Mouse (Mus musculus): Measurements from ENCODE around the gene Limd1. TPM values are rescaled to one million over a fixed set of nuclear protein-coding genes. Genes with fewer than 3 reads are reported as not detected.

Gene Limd1
- 10 to 100 TPM; 31.9 to 41.2 (median 36.2) TPM for polyA plus RNA-seq (2017; shearing (Covaris generic))

- ATAC-seq = peak; percentile 62
These were observed at the start of gene Limd1 for GRCm38 (mm10) chr9:123478586-123479195. TSS of gene Limd1 (plus strand) at chr9:123478706.

GRCm38 (mm10) chr9:123429863-123430262, 48.6 kb upstream of the Limd1 start:
- ATAC-seq = no peak

DNA sequence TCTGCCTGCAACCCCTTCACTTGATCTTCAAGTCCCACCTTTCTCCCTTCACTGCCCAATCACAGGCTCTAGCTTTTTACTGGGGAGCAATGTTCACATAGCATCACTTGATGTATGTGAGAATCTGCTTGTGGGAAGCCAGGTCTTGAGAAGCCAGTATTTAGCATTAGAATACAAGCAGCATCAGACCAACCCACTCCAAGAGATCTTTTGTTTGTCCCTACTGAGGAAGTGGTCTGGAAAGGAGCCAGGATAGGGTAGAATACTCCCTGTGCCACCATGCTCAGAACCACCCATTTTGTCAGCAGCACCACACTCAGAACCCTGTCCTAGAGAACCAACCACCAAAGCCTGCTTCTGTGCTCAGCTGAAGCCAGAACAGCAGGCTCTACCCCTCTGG, 47.5 kb upstream of the Limd1 start:
- no peak for ATAC-seq

- no peak for ATAC-seq
These were observed 40.3 kb upstream of the Limd1 start for GRCm38 (mm10) chr9:123438223-123438622.

GRCm38 (mm10) chr9:123440230-123441058, 38.1 kb upstream of the Limd1 start:
- no peak for ATAC-seq

DNA sequence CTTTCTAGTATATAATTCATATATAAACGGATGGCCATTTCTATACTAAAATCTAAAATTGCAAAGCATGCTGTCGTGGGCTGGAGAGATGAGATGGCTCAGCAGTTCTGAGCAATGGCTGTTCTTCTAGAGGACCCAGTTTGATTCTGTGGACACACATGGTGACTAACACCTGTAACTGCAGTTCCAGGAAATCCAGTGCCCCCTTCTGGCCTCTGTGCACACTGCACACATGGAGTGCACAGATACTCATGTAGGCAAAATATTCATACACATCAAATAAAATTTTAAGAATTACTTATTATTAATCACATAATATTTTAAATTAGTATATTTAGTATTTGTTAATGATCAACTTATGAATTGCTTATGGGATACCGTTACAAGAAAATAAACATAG, 31.4 kb upstream of the Limd1 start:
- ATAC-seq = peak; percentile 52

GRCm38 (mm10) chr9:123448594-123448993, 29.9 kb upstream of the Limd1 start:
- no peak for ATAC-seq

GRCm38 (mm10) chr9:123450174-123450573, 28.3 kb upstream of the Limd1 start:
- no peak for ATAC-seq

DNA sequence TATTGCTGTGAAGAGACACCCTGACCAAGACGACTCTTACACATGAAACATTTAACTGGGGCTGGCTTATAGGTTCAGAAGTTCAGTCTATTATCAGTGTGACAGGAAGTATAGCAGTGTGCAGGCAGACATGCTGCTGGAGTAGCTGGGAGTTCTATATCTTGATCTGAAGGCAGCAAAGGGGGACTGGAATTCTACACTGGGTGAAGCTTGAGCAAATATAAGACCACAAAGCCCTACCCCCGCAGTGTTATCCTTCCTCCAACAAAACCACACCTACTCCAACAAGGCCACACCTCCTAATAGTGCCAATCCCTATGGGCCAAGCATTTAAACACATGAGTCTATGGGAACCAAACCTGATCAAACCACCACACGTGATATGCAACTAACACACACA, 26.7 kb upstream of the Limd1 start:
- no peak for ATAC-seq

- ATAC-seq = no peak
These were observed 21.6 kb upstream of the Limd1 start for GRCm38 (mm10) chr9:123456634-123457602.

DNA sequence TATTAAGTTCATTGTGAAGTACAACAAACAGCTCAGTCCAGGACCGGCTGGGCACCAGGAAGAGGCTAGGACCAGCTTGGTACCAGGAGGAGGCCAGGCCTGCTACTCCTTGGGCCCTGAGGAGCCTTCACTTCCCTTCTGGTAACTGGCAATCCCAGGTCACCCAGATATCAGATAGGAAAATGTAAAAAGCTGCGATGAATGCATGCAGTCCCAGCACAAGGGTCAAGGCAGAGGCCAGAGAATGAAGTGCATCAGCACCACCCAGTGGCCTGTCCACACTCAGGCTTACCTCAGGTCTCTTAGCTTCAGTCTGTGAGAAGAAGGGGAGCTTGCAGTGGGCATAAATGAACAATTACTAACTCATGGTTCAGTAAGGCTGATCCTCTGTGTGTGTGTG, 20.9 kb upstream of the Limd1 start:
- ATAC-seq = no peak

- no peak for ATAC-seq
These were observed 11.3 kb upstream of the Limd1 start for GRCm38 (mm10) chr9:123467141-123467620.

- ATAC-seq = no peak
These were observed 10.0 kb upstream of the Limd1 start for GRCm38 (mm10) chr9:123468406-123469085.

GRCm38 (mm10) chr9:123469087-123469486, 9.4 kb upstream of the Limd1 start:
- no peak for ATAC-seq

GRCm38 (mm10) chr9:123473377-123473776, 5.1 kb upstream of the Limd1 start:
- ATAC-seq = no peak

GRCm38 (mm10) chr9:123475569-123475968, 2.9 kb upstream of the Limd1 start:
- no peak for ATAC-seq

- ATAC-seq = peak; percentile 47
These were observed 398 bp upstream of the Limd1 start for GRCm38 (mm10) chr9:123478031-123478585.

DNA sequence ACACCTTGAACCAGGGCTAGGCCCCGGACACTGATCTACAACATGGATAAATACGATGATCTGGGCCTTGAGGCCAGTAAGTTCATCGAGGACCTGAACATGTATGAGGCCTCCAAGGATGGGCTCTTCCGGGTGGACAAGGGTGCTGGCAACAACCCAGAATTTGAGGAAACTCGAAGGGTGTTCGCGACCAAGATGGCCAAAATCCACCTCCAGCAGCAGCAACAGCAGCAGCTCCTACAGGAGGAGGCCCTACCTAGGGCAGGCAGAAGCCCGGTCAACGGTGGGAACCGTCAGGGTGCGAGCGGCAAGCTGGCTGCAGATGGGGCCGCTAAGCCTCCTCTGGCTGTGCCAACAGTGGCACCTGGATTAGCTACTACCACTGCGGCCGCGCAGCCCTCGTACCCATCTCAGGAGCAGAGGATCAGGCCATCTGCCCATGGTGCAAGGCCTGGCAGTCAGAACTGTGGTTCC, 727 bp downstream of the Limd1 start:
- peak; percentile 4 for ATAC-seq

DNA sequence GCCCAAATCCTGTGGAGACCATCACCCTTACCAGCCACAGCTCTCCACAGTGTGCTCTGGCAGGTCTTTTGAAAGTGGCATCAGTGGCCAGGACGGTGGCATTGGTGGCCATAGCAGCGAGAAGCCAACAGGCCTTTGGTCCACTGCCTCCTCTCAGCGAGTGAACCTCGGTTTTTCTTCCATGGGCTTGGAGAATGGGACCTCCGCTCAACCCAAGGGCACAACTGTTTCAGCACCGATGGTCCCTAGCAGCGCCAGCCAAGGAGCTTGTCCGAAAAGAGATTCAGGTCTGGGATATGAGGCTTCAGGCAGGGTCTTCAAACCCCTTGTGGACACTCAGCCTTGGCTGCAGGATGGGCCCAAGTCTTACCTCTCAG, 1.4 kb downstream of the Limd1 start:
- ATAC-seq = no peak

DNA sequence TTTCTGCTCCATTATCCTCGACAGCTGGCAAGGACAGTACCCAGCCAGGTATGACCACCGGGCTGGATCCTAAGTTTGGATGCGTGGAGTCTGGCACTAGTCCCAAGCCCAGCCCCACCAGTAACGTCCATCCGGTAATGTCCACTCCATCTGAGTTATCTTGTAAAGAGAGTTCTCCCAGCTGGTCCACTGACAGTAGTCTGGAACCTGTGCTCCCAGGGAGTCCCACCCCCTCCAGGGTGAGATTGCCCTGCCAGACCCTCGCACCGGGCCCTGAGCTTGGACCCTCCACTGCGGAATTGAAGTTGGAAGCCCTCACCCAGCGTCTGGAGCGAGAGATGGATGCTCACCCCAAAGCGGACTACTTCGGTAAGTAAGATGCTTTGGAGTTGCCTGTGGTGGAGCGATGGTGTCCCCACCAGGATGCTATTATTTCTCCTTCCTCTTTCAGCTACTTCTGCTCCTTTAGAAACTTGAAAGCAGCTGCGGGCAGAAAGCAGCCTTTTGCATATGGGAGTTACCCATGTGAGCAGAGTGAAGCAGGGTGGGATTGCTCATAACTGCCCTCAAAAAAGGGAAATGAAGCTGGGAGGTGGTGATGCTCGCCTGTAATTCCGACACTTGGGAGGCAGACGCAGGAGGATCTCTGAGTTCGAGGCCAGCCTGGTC, 1.9 kb downstream of the Limd1 start:
- ATAC-seq = no peak

DNA sequence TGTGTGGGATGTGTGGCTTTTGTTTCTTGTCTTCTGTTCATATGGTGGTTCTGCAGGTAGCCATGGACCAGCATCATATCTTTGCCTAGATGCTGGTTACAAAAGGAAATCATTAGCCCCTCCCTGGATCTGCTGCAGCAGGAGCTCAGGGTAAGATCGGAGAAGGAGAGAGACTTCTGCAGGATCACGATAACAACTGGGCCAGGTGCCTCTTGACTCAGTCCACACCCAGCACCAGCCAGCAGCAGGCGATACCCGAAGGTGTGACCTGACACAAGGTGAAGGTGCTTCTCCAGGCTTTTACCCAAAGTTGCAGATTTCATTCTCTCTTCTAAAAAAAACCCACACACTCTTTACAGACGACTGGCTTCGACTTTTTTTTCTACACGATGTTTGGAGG, 2.6 kb downstream of the Limd1 start:
- no peak for ATAC-seq
